Mouse (Mus musculus): ENCODE results near the gene Trim41.

DNA sequence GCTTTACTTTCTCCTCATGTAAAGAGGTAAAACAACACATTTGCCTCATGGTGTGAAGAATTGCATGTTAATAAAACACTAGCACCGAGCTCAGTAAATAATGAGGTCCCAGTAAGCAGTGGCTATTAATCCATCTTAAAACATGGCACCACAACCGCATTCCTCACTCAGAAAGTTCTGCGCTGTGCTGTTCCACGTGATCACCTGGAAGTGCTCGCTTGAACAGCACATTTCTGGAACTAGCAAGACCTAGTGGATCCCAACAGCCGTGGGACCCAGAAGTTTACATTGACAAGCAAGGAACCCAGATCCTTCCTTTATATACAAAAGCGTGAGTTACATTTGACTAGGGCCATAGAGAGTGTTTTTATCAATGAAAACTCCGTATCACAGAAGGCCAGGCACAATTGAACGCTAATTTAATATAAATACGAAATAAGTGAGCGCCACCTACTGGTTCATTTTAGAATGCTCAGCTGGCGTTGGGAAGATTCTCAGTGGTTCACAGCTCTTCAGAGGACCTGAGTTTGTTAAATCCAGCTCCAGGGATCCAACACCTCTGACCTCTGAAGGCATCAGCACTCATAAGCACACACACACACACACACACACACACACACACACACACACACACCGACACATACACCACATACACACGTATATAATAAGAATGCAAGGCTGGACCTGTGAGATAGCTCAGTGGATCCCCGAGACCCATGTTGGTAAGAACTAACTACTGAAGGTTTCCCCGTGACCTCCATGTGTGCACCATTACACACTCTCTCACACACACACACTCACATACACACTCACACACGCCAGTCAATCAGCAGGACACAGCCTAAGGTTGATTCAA is 42.5 kb downstream of the Trim41 start:
- TF ChIP-seq CTCF (IDR thresholded peaks at IDR 0.05; ENCODE audit: low read depth, low read length) (peak; percentile 35; the same call in 1 of the 2 replicates), TAL1 (conservative IDR thresholded peaks at IDR 0.05; ENCODE audit: low read depth, low read length) (no peak), GATA1 (IDR thresholded peaks at IDR 0.05; ENCODE audit: borderline replicate concordance, low read length) (no peak), GATA2 (IDR thresholded peaks at IDR 0.05; ENCODE audit: borderline replicate concordance, low read depth, low read length) (no peak)
